In the genomic region with DNA sequence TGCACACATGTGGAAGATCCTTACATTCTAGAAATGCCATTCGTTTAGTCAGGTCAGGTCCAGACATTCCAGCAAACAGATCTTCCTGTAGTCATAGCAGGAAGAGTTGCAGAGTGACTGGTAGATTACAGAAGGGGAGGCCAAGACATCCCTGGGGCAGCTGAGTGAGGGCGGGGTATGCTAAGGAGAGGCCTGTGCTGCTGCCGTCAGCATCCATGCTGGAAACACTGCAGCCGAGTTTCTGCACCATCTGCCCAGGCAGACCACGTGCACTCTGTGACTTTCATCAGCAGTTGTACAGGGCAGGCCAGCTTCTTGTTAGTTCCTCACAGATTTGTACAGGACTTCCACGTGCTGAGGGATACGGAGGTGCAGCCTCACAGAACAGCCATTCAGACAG, we compare ENCODE assay signal across 8 mouse cellular contexts. TPM values are rescaled to one million over a fixed set of nuclear protein-coding genes. Genes with fewer than 3 reads are reported as not detected.
DNase-seq lines count a peak whose midpoint lies in the region; ATAC-seq and TF ChIP-seq lines count a peak whose summit lies in the region.

No protein-coding gene starts in this region.

- intact Hi-C loops in left cerebral cortex, adult 2 months (cut with DNase I), result no loop called here

- no peak overlapping the region for H3K9ac ChIP-seq in liver, postnatal 0 days (replicated peaks)

- no peaks in the 10 kb centered on the region for H3K27me3 ChIP-seq in liver, postnatal 0 days (ENCODE audit: insufficient read depth, low read length)

- ATAC-seq in liver, postnatal 0 days, result peak; percentile 41; the same call in 1 of the 2 replicates
- no peak for ATAC-seq in activated CD4-positive, CD25-positive, alpha-beta regulatory T cell, adult 4 months

- no peak for TF ChIP-seq EP300 in liver, postnatal 0 days (IDR thresholded peaks at IDR 0.05; ENCODE audit: low read depth)

- WGBS in liver, postnatal 0 days (ENCODE audit: insufficient replicate concordance), result 51% methylated on average over 7 of the region's 7 CpGs

- H3K36me3 ChIP-seq in liver, postnatal 0 days (replicated peaks; ENCODE audit: insufficient read depth, low read length), result no peaks in the 10 kb centered on the region; the same call in 1 of the 2 replicates

- DNase-seq in left cerebral cortex, adult 2 months (ENCODE audit: extremely low spot score in 1 of 2, low spot score in 2 of 2), result peak; percentile 33 to 43
- no peak for DNase-seq in left cerebral cortex, adult 11 months (ENCODE audit: low spot score)
- DNase-seq in cerebellum, adult 9-10 months, result peak; percentile 87
- DNase-seq in heart, adult 9 months (ENCODE audit: low spot score in 2 of 2), result peak; percentile 44 to 70
- no peak for DNase-seq in liver, postnatal 0 days
- no peak for DNase-seq in thymus, postnatal 10 days (ENCODE audit: low spot score in 2 of 2)
- no peak for DNase-seq in spleen, adult 12 weeks (ENCODE audit: low spot score)

- no peak overlapping the region for H3K4me3 ChIP-seq in left cerebral cortex, adult 2 months
- no peak overlapping the region for H3K4me3 ChIP-seq in liver, postnatal 0 days (ENCODE audit: low read depth, low read length)

- 0 out of 2 replicates have a peak, but pooled peaks cover 8% of the 10 kb centered on the region for H3K4me1 ChIP-seq in liver, postnatal 0 days (ENCODE audit: insufficient read depth)

- no peak for TF ChIP-seq CTCF in left cerebral cortex, adult 2 months (IDR thresholded peaks at IDR 0.05)
- TF ChIP-seq CTCF in liver, postnatal 0 days (IDR thresholded peaks at IDR 0.05; ENCODE audit: low read depth), result no peak

- H3K9me3 ChIP-seq in liver, postnatal 0 days (ENCODE audit: low read length), result no peaks in the 10 kb centered on the region

- H3K27ac ChIP-seq in left cerebral cortex, adult 2 months, result no peak overlapping the region; the same call in 1 of the 2 replicates
- H3K27ac ChIP-seq in liver, postnatal 0 days (ENCODE audit: low read depth), result no peak overlapping the region

- no peak overlapping the region for H3K4me2 ChIP-seq in liver, postnatal 0 days (ENCODE audit: low read depth, low read length)

RNA-seq across cellular contexts. Expression of a gene that starts 17.8 kb away (rescaled TPM):
- 10 to 100 TPM; 33.4 to 37.2 TPM for total RNA-seq in left cerebral cortex, adult 2 months (2021)
- polyA plus RNA-seq in liver, postnatal 0 days (2015; fragmentation: Nextera tagmentation; extraction: Ambion mirVana), result 3.5 and 4.5 TPM in 2 replicates
- 1 to 10 TPM; 1.6 to 1.9 TPM for polyA plus RNA-seq in activated CD4-positive, CD25-positive, alpha-beta regulatory T cell, adult 4 months (2017; shearing (Covaris generic))

RNA-seq across cellular contexts. Expression of a gene that starts 22.1 kb away (rescaled TPM):
- total RNA-seq in left cerebral cortex, adult 2 months (2021), result 10 to 100 TPM; 22.3 to 23.1 TPM
- polyA plus RNA-seq in liver, postnatal 0 days (2015; fragmentation: Nextera tagmentation; extraction: Ambion mirVana), result 11.2 and 12.6 TPM in 2 replicates
- 10 to 100 TPM; 37.2 to 44.7 TPM for polyA plus RNA-seq in activated CD4-positive, CD25-positive, alpha-beta regulatory T cell, adult 4 months (2017; shearing (Covaris generic))

Comparison
In these comparisons a context has a peak if more than half of its experiments do, and no peak if none do; other contexts are left out.
1. DNase-seq: peak in left cerebral cortex, adult 2 months (2 of 2), cerebellum, adult 9-10 months (single experiment) and heart, adult 9 months (2 of 2); none in left cerebral cortex, adult 11 months (single experiment), liver, postnatal 0 days (single experiment), thymus, postnatal 10 days (0 of 2) and spleen, adult 12 weeks (single experiment).